Mouse (Mus musculus) kidney, adult 9 months (tissue): ENCODE results near the gene Lyl1.

Experiments
- DNase-seq: peaks from one replicate; pipeline ENCODE4 v3.0.0; 2022

Gene Lyl1

DNA sequence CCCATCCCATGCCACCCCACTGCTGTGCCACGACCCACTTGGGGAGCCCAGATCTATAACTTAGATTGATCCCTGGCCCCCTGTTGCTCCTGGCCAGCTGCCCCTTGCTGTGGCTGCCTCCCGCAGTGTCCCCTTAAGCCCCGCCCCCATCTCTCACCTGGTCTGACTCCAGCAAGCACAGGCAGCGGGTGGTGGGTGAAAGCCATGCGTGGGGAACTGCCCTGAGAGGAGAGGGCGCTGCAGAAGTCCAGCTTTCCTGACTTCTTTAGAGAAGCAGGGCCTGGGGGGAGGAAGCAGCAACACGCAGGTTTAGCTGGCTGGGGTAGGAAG, 22.3 kb downstream of the Lyl1 start:
- DNase-seq, result peak; percentile 57

DNA sequence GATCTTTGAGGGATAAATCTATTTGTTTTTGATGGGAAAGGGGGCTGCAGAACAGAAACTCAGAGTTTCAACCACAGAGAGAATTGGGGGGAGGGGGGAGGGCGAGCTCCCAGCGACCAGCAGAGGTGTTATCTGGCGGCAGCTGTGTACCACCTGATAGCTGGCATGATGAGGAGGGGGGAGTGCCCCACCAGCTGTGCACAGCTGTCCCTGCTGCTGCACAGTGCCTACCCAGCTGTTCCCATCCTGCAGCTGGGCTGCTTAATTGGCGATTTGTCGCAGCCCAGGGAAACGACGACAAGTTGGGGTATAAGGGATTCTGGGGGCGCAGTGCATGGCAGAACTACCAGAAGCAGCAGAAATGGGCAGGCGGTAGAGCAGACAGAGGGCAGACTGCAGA, 23.4 kb downstream of the Lyl1 start:
- DNase-seq, result no peak

DNA sequence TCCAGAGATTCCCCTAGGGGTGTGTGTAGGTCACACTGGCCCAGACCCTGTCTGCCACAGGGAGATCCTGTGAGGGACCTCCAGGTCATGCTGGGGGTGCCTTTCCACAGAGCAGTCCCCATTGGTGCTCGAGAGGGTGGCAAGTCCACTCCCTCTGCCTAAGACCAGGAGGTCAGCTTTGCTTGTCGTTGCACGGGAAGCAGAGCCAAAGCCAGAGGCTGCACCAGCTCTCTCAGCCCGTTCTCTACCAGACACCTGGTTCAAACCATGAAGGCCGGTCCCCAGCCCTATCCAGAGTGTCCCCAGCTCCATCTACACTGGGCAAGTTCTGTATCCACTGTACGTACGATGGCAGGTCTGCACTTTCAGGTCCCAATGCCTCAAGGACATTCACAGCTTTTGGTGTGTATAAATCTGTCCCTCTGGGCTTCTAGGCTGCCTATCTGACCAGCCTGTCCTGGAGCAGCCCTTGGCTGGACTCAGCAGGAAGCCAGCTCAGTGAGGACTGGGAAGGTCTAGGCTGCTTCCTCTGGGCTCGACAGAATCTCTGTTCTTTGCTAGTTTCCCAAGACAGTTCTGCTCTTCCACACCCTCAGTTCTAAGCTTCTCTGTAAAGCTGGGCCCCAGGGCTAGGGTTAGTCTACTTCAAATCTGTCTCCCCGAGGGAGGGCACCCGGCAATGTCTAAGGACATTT, 24.1 kb downstream of the Lyl1 start:
- DNase-seq, result no peak

DNA sequence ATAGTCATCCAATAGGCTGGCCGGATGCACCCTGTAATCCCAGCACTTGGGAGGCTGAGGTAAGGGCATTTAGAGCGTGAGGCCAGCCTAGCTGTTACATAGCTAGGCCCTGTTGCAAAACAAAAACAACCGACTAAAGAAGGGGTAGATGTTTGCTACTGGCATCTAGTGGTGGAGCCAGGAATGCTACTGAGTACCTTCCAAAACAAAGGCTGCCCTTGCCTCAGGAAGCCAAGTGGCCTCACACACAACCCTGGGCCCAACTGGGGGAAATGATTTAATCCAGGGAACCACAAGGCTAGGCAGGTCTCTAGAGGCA, 24.6 kb downstream of the Lyl1 start:
- peak; percentile 71 for DNase-seq

DNA sequence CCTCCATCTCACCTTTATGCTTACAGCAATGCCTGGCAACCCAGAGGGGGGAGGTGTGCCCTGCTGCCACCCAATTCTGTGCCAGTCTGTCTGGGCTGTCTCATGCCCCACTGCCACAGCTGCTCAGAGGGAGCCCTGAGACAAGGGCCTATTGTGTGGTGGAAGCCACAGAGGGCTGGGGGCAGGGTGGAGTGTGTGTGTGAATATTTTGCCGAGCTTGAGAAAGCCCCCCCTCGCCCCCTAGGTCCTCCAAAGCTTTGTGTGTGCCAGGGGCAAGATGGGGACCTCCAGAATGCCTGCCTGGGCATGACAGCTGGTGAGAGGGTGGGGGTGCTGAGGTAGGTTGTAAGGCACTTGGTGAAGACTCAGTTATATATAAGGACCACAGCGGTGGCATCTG, 27.2 kb downstream of the Lyl1 start:
- DNase-seq, result no peak

DNA sequence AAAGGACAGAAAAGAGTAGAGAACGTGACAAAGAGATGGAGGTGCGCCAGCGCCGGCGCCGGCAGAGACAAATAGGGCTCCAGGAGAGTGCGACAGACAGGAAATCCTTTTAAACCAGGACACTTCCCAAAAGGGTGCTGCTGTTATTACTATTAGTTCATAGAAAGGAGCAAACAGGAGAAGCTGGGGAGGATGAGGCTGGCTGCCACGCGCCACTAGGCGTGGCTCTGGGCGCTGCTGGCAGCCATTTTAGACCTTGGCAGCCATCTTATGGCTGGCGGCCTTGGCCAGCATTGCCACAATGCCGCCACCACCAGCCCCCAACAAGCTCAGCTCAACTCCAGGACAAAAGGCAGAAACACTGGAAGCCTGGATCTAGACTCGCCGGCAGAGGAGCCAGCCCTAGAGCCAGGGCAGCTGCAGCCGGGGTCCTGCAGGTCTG, 28.7 kb downstream of the Lyl1 start:
- peak; percentile 61 for DNase-seq

DNA sequence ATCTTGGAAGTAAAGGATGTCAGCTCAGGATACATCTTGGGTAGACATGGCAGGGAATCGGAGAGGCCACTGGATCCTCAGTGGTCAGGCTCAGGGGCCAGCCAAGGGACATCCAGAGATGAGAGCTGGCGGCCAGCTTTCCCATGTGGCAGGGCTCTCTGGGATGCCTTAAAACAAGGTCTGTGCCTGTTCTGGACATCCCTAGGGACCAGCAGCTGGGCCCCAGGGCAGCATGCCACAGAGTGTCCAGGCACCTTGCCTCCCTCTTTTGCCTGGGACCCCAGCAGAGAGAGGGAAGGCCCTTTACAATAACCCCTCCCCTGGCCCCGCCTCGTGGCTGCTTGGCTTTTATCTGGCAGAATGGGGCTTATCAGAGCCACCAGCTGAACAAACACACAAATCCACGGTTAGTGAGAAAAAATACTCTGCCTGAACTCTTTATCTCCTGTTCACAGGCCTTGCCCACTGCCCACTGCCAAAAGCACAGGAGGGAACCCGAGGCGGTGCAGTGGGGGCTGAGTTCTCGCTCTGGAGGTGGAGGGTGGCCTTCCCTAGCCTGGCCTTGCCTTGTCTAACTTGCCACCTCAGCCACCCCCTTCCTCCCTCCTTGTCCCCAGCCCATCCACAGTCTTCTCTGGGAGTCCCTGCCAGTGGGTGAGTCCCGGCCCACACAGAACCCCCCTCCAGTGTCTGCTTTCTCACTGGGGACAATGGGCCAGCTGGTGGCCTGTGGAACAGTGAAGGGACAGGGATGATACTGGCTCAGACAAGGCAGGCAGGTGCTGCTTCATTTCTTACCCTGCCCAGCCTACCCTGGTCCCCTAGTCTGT, 29.5 kb downstream of the Lyl1 start:
- no peak for DNase-seq

DNA sequence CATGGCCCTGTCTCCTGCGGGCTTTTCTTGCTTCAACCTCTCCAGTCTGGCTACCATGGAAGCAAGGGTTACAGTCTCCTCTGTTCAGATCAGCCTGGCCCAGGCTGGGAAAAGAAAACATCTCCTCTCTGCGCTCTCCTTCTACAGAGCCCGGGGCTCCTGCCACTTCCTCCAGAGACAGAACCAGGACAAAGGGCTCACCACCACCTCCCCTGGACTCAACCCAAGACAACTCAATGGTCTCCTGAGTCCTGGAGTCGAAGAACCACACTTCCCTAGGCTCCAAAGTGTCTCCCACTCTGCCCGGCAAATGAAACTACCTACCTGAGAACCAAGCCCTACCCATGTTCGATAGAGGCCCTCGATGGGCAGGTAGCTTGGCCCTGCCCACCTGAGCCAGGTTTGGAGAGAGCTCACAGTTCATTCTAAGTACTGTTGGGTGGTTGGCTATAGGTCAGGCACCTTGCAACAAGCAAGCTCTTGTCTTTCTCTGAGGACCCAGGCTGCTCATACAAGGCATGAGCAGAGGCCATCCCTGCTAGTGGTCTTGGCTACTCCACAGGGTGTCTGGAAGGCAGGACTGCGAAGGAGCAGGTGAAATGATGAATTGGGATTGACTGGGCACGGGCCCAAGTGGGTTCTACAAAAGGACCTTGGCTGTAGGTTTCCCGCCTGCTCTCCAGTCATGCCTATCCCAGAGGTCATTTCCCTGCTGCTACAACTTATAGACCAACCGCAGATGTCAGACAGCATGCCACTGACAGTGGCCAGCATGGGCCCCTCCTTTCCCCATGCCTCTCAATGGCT, 30.3 kb downstream of the Lyl1 start:
- DNase-seq, result no peak

DNA sequence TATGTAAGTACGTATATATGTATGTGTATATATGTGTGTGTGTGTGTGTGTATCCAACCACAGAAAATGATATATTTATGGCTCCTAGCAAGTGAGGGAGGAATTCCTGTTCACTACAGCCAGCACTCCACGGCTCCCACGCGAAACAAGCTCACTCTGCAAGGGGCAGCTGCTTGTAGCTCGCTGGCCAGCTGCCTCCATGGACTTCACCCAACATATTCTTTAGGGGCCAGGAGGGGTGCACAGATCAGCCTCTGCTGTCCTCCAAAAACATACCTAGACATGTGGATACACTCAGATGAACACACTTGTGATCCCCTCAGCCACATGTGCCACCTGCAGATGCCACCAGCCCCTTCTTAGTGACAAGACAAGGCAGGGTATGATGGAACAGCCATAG, 31.3 kb downstream of the Lyl1 start:
- DNase-seq, result no peak

DNA sequence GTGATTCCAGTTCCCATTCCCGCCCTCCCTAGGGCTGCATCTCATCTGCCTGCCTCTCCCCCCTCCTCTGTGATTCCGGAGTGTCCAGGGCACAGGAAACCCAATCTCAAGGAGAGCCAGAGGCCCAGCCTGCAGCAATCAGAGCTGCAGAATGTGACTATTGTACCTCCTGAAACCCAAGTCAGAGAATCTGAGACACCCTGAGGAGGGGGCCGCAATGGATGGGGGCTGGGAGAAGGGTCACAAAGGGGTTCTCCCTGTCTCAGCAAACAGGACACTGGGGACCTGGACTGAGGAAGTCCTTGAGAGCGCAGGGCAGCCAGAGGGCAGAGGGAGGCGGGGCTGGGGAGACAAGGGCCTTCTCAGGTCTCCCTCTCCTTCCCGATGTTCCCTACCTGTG, 31.7 kb downstream of the Lyl1 start:
- no peak for DNase-seq

DNA sequence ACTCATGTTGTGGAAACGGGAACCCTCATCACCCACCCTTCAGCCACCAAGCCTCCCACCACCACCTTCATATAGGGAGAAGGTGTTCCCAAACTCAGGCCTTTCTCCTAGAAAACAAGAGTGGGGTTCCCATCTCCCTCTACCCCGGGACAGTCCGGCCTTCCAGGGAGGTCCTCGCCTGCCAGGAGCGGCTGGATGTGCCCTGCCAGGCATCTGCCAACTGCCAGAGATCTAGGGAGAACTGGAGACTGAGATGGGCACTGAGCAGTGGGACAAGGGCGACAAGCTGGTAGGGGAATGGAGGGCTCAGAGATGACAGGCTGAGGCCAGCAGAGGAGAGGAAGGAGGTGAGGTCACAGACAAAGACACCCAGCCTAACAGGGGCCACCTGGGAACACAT, 32.7 kb downstream of the Lyl1 start:
- DNase-seq, result no peak

DNA sequence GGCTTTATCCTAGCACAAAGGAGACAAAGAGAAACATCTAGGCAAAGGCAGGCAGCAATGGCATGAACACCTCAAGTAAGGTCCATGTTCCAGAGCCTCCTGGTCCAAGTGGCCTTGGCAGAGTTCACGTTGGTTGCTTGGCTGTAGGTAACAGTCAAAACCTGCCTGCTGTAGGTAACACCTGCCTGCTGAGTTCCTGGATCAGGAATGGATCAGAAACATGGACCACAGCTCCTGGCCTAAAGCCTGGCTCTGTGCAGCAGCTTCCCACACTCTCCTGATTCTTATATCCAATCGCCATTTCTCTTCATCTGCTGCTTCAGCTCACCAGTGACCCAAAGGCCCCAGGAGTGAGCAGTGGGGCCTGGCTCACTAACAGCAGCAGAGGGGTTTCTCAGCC, 33.4 kb downstream of the Lyl1 start:
- DNase-seq, result no peak

DNA sequence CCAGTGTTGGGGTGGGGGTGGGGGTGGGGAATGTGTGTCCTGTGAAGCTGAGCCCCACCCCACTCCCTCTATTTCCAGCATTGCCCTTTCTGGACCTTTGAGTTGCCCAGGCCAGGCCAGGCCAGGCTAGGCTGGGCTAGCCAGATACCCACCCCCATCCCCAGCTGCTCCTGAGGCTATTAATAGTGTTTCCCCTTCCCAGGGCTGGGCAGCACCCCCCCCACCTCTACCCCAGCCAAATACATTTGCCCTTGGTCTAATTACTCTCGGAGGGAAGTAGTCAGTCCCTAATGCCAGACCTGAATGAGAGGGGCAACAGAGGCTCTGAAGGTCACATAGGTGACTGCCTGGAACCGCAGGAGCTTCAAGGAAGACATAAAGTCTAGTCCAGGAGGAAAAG, 34.3 kb downstream of the Lyl1 start:
- DNase-seq, result no peak

DNA sequence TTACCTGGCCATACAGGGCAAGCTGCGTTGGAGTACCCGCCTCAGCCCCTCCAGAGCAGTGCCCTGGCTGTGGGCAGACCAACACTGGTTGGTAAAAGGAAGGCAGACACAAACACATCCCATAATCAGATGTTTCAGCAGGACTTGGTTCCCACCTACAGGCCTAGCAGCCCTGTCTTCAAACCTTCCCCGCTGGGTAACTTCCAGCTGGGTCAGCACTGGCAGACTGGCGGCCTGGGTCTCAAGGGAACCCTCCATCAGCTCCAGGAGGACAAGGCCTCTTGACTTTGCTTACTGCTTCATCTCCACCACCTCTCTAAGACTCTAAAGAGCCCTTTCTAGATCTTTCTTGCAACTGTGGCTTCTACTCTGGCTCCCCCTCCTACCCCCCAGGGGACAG, 35.3 kb downstream of the Lyl1 start:
- no peak for DNase-seq

DNA sequence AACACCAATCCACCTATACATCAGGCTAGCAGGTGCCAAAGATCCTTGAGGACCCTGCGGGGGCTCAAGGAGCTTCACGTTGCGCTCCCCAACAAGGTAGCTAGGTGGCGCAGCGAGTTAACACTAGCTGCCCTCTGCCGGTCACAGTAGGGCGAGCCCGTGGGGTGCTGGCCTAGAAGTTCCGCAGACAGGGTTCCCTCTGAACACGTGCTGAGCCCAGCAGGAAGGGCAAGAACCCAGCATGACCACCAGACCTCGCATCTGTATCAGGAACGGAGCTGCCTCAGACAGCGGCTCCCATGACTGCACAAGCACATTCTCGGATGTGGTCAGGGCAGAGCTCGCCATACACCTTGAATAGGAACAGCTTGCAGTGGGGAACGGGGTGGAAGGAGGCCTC, 36.4 kb downstream of the Lyl1 start:
- peak; percentile 81 for DNase-seq

DNA sequence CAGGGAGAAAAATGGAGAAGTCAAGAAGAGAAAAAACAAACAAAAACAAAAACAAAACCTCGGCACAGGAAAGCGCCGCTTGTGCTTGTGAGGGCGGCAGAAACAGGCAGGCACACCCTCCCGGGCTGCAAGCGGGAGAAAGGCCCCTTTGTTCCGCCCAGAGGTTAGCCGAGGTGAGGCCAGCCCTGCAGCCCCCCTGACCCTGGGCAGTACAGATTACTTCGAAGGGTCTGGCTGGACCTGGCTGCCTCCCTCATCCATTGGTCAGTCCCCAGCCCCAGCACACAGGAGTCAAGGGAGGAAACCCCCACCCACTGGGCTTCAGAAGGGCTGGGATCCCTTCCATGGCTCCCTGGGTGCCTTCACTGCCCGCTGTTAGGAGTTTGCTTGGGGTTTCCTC, 37.0 kb downstream of the Lyl1 start:
- DNase-seq, result no peak

DNA sequence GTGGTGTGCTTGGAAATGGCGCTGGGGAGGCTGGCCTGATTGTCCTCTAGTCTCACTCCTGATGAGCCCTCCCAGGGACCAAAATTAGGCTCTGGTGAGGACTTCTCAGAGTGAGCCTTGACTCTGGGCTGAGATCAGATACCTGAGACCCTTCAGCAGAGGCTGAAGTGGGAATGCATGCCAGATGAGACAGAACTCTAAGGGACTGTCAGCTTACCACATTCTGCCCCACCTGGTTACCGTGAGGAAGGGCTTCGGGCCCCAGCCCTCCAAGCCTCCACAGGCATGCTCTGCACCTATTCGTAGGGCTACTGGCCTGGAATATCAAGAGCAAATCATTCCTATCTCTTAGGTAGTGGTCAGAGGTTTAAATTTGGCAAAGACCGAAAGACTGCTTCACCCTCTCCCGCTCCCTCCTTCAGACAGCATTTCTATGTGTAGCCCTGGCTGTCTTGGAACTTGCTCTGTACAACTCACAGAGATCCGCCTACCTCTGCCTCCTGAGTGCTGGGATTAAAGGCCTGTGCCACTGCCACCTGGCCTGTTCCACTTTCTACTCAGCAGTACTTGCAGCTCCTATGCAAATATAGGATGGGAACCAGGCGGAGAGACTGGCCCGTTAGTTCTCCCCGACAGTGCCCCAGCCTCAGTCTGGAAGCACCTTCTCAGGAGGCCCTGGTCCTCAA, 37.6 kb downstream of the Lyl1 start:
- no peak for DNase-seq

DNA sequence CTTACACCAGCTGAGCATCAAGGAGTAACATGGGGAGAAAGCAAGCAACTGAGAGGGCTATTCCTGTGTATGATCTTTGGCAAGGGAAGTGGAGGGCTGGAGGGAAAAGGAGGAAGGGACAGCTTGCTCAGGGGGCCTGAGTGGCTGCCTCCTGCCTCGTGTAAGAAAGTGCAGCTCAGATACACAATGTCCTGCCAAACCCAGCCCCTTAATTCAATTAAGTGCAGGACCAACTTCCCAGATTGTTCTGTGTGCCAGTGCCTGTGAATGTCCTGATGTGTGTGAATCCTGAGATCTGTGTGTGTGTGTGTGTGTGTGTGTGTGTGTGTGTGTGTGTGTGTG, 38.1 kb downstream of the Lyl1 start:
- no peak for DNase-seq

DNA sequence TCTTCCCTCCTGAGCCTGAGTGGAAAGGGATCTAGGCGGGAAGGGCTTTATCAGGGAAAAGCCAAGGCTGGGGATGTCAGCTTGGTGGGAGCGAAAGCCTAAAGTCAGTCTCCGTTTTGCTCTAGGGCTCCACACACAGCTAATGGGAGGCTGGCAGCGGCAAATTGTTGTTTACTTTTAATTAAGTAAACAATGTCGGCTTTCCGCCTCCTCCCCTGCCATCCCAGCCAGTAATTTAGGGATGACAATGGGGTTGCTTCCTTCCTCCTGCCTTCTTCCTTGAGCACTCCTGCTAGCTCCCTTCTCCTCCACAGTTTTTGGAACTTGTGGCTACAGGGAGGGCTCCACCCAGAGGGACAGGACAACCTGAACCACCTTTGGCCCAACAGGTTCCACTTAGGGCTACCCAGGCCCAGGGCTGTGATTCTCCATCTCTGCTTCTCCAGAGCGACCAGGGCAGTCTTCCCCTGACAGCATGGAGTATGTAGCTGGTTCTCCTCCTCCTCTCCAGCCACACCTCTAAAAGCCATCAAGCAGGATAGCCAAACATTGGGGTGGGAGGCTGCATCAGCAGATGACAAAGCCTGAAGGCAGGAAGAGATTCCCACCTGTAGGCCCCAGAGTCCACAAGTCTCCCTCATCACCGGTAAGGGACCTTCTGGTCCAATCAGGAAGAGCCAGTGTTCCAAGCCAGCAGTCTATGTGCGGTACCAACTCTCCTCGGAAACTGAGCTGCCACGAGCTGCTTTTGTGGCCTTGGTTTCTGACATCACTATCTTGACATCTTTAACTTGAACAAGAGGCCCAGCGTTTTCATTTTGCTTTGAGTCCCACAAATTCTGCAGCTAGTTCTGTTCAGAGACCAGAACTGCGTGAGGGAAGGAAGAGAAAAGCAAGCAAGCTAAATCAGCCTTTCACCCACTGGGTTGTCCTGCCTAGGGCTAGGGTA, 39.9 kb downstream of the Lyl1 start:
- DNase-seq, result no peak

DNA sequence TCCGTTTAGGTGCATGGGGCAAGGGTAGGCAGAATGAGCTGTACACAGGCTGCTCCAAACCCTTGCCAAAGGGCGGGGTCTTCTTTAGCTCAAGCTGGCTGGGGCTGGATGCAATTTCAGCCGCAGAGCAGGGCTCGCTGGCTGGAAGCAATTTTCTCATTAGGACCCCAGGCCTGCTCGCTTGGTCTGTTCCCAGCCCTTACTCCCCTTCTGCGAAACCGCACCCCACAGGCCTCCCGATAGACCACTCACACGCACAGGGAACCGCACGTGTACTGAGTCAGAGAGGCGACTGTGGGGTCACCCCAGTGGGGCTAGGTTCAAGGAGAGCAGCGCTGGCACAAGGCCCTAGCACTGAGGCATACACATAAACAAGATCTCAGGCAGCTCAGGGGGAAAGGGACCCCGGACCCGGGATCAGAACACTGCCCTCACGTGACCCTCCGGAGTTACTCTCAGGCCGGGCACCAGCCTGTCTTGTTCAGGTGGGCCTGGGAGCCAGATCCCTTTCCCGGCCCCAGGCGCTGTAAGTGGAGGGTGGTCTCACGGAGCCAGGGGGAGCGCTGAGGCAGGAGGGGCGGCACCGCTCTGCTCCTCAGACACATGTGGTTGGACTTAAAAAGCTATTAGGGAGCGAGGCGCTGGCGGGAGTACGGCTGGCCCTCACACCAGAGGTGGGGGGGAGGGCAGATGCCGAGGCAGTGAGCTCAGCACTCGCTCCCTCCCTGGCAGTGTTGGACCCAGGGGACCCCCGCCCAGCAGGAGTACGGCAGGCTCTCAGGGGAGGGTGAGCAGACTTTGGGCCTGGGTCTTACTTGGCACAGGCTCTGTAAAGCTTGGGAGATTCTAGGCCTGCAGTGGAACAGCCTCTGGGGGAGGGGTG, 41.2 kb downstream of the Lyl1 start:
- no peak for DNase-seq

DNA sequence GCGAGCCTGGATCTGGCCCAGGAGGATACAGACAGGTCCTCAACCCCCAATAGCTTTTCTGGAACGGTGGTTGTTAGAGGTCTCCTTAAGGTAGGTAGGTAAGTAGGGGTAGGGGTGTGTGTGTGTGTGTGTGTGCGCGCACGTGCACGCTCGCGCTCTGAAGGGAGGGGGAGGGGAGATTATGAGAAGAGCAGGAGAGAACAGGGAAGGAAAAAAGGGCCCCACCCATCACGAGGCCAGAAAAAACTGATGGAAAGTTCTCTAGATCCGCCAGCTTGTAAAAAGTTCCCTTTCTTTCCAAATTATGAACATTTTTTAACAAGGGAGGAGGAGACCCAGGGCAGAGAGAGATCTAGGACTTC, 41.8 kb downstream of the Lyl1 start:
- DNase-seq, result no peak
